Mouse (Mus musculus) thymus, adult 2 months (tissue): ENCODE results near the gene Coasy.

ENCODE experiments used
- CTCF ChIP-seq: fragments of 200-500 bp; IDR thresholded peaks from 2 replicates; pipeline ENCODE4 v1.5.1; 2012; ENCODE audit warnings: mild to moderate bottlenecking, control low read depth, low read length, moderate library complexity, borderline replicate concordance; ENCODE audit not compliant: control insufficient read depth, poor library complexity, insufficient read depth; ENCODE audit errors: extremely low read depth
- POLR2A ChIP-seq: fragments of 200-500 bp; IDR thresholded peaks from 2 replicates; pipeline ENCODE4 v1.6.1; 2012; ENCODE audit warnings: mild to moderate bottlenecking, low read length, control low read depth, moderate library complexity; ENCODE audit not compliant: control insufficient read depth, poor library complexity, insufficient read depth; ENCODE audit errors: extremely low read depth

DNA sequence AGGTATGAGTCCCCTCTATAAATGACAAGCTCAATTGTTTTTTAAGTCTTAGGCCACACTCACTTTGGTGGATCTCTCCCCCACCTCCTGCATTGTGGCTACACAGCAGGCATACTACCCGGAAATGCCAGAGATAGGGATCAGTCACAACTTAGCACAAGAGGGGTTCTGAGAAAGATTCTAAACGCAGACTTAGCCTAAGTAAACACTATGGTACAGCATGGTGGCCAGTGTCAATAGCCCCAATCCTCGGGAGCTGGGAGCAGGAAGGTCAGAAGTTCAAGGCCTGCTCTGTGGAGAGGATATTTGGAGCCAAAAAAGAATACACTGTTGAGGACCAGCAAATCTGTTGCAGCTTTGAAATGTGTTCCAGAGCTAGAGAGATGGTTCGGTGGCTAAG lies 35.7 kb downstream of the Coasy start:
- no peak for TF ChIP-seq CTCF
- TF ChIP-seq POLR2A = no peak
